ENCODE assay signal across 9 mouse cellular contexts in the genomic region with DNA sequence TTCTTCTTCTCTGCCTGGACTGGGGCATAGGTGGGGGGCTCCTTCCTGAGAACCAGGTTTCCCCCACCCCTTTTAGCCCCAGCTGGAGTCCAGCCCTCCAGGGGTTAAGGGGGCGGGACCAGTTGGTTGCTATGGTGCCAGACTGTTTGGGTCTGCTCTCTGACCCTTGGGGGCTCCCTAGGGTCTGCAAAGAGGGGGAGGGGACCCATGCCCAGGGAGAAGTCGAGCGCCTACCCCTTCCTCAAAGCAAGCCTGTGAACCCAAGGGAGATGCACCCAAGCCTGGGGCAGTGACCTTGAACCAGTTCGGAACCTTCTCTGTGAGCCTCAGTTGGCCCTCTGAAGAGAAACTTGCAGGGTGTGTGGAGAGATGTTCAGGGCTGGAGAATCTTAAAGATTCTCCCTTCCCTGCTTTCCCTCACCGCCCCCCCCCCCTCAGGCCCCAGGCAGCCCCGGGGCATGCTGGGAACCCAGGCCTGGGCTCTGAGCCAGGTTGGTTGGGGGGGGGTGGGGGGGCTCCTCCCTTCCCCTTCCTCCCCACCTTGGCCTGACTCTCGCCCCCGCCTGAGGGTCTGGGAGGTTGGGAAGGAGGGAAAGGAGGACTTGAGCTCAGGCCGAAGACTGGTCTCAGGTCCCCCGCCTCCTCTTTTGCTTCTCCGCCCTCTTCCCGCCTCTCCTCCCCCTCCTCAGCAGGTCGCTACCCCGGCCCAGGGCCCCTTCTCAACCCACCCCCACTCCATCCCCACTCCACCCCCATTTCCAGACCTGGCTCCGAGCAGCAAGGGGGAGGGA. TPM values are rescaled to one million over a fixed set of nuclear protein-coding genes. Genes with fewer than 3 reads are reported as not detected.
DNase-seq lines count a peak whose midpoint lies in the region; ATAC-seq and TF ChIP-seq lines count a peak whose summit lies in the region.
"Had no signal": no experiment of that assay in that cellular context is flagged by ENCODE, and none has a peak within 500 bp of the region (broad histone marks: within the 10 kb centered on the region; RNA-seq: fewer than 3 reads in every experiment).

No protein-coding gene starts in this region.

- TF ChIP-seq EP300 in MEL (IDR thresholded peaks at IDR 0.05; ENCODE audit: low read depth in 1 of 2, low read length in 2 of 2) = no peak; a peak in 1 of 4 replicates

- no peak for TF ChIP-seq RAD21 in MEL (IDR thresholded peaks at IDR 0.05; ENCODE audit: low read depth, low read length)

- peak overlapping the region; percentile 64 for H3K9ac ChIP-seq in MEL (ENCODE audit: control insufficient read depth, low read depth, low read length, poor library complexity, severe bottlenecking)
- H3K9ac ChIP-seq in heart, embryonic 16.5 days (ENCODE audit: low read length) = peak overlapping the region; percentile 95

- no peaks in the 10 kb centered on the region; the same call in 1 of the 2 replicates for H3K79me2 ChIP-seq in MEL (ENCODE audit: control insufficient read depth, insufficient read depth, low read length, poor library complexity)

- H3K4me3 ChIP-seq in MEL (ENCODE audit: control insufficient read depth in 1 of 2, insufficient read depth in 1 of 2, low read depth in 2 of 2, low read length in 2 of 2) = peak overlapping the region; percentile 66 to 96
- peak overlapping the region; percentile 88 for H3K4me3 ChIP-seq in heart, embryonic 16.5 days (ENCODE audit: low read length)

- H3K4me1 ChIP-seq in MEL (ENCODE audit: control insufficient read depth in 1 of 2, insufficient read depth in 2 of 2, low read length in 2 of 2) = peaks cover 2 to 16% of the 10 kb centered on the region in 2 experiments; a peak in 3 of 4 replicates
- H3K4me1 ChIP-seq in heart, embryonic 16.5 days (ENCODE audit: control insufficient read depth, insufficient read depth, low read length) = peaks cover 27% of the 10 kb centered on the region

- H3K9me3 ChIP-seq in MEL (replicated peaks; ENCODE audit: insufficient read depth, low read length) = no peaks in the 10 kb centered on the region
- no peaks in the 10 kb centered on the region for H3K9me3 ChIP-seq in heart, embryonic 16.5 days (replicated peaks; ENCODE audit: control insufficient read depth, low read length)

- 0 out of 2 replicates have a peak, but pooled peaks have one; percentile 41 for ATAC-seq in erythroid progenitor cell, adult 5-6 weeks (replicated peaks; ENCODE audit: low FRiP score, poor library complexity, severe bottlenecking)
- ATAC-seq in heart, embryonic 16.5 days (replicated peaks; ENCODE audit: extremely low read depth, insufficient read depth, low FRiP score) = peak; percentile 42
- no peak for ATAC-seq in megakaryocyte-erythroid progenitor cell, adult 5-6 weeks (replicated peaks; ENCODE audit: low FRiP score, low TSS enrichment, poor library complexity, severe bottlenecking)

- WGBS in heart, embryonic 16.5 days = 3% methylated on average over 6 of the region's 15 CpGs

- TF ChIP-seq CTCF in MEL (IDR thresholded peaks at IDR 0.05 in 2 of 3, conservative IDR thresholded peaks at IDR 0.05 in 1 of 3; ENCODE audit: control insufficient read depth in 1 of 3, insufficient read depth in 1 of 3, low read depth in 2 of 3, low read length in 3 of 3, poor library complexity in 1 of 3, severe bottlenecking in 1 of 3) = no peak

- TF ChIP-seq POLR2A in MEL (IDR thresholded peaks at IDR 0.05; ENCODE audit: control insufficient read depth in 1 of 2, insufficient read depth in 1 of 2, low read depth in 1 of 2, low read length in 2 of 2, poor library complexity in 1 of 2) = no peak; a peak in 1 of 4 replicates

- H3K4me2 ChIP-seq in heart, embryonic 16.5 days (ENCODE audit: low read depth, low read length) = peak overlapping the region; percentile 82

- peak overlapping the region; percentile 83 for H3K27ac ChIP-seq in MEL (ENCODE audit: control insufficient read depth, low read depth, low read length)
- peak overlapping the region; percentile 99 for H3K27ac ChIP-seq in heart, embryonic 16.5 days (ENCODE audit: low read length)

- peaks cover 0 to 9% of the 10 kb centered on the region in 2 experiments; a peak in 2 of 4 replicates for H3K36me3 ChIP-seq in MEL (ENCODE audit: control insufficient read depth in 1 of 2, insufficient read depth in 2 of 2, low read length in 2 of 2)
- peaks cover 7% of the 10 kb centered on the region; the same call in 1 of the 2 replicates for H3K36me3 ChIP-seq in heart, embryonic 16.5 days (ENCODE audit: control insufficient read depth, insufficient read depth)

- DNase-seq in MEL (ENCODE audit: low read depth, low spot score) = peak; percentile 46
- peak; percentile 59 to 63 for DNase-seq in adrenal gland, postnatal 36 days
- DNase-seq in kidney, postnatal 14 days = peak; percentile 69
- DNase-seq in lung, postnatal 10 days = peak; percentile 67
- peak; percentile 29 to 37 for DNase-seq in right cerebral cortex, adult 2 months (ENCODE audit: low spot score in 2 of 2)

- no peaks in the 10 kb centered on the region for H3K27me3 ChIP-seq in MEL (ENCODE audit: control insufficient read depth in 1 of 2, insufficient read depth in 2 of 2, low read length in 2 of 2)
- no peaks in the 10 kb centered on the region for H3K27me3 ChIP-seq in heart, embryonic 16.5 days (ENCODE audit: control insufficient read depth, insufficient read depth, low read length)

TF ChIP-seq in MEL, 35 proteins besides CTCF, POLR2A, EP300 and RAD21:
- TF ChIP-seq RCOR1 (IDR thresholded peaks at IDR 0.05; ENCODE audit: low read depth, low read length) (0 out of 2 replicates have a peak, but pooled peaks have one; percentile 21), MAZ (IDR thresholded peaks at IDR 0.05; ENCODE audit: low read depth, low read length) (peak; percentile 92), NRF1 (IDR thresholded peaks at IDR 0.05; ENCODE audit: insufficient read depth, low read depth, low read length, poor library complexity, severe bottlenecking) (no peak), NELFE (IDR thresholded peaks at IDR 0.05; ENCODE audit: low read depth, low read length) (0 out of 2 replicates have a peak, but pooled peaks have one; percentile 34)
TF ChIP-seq in MEL: peak in this region for 3.

RNA-seq across cellular contexts. Expression of a gene that starts 1.4 kb away (rescaled TPM):
- total RNA-seq in MEL (2012; rRNA removed) = 1.0 and 1.6 TPM in 2 replicates
- polyA plus RNA-seq in MEL (2012; ENCODE audit: insufficient read depth in 1 of 2, insufficient read length in 2 of 2, low read depth in 1 of 2, low replicate concordance in 2 of 2, missing spikeins in 1 of 2) = 1 to 10 TPM in 1 of 2 experiments, not detected in 1; 6.4 TPM
- total RNA-seq in adrenal gland, postnatal 36 days (2021) = 10 to 100 TPM; 38.7 to 53.8 TPM
- not detected in 2 replicates for total RNA-seq in erythroid progenitor cell, adult 5-6 weeks (2015; ENCODE audit: low replicate concordance)
- not detected in 2 replicates for total RNA-seq in erythroid progenitor cell, adult 5-6 weeks (2017; ENCODE audit: low replicate concordance)
- 17.4 and 23.6 TPM in 2 replicates for polyA plus RNA-seq in heart, embryonic 16.5 days (2015; fragmentation: Nextera tagmentation; extraction: Ambion mirVana)
- total RNA-seq in megakaryocyte-erythroid progenitor cell, adult 5-6 weeks (2014; fragmentation: Nextera tagmentation) = 2.9 and 4.6 TPM in 2 replicates
- 0.69 TPM in 1 of 2 replicates, not detected in the other for total RNA-seq in megakaryocyte-erythroid progenitor cell, adult 5-6 weeks (2017)

RNA-seq across cellular contexts. Expression of a gene that starts 26.6 kb away (rescaled TPM):
- not detected in 2 replicates for total RNA-seq in MEL (2012; rRNA removed)
- polyA plus RNA-seq in MEL (2012; ENCODE audit: insufficient read depth in 1 of 2, insufficient read length in 2 of 2, low read depth in 1 of 2, low replicate concordance in 2 of 2, missing spikeins in 1 of 2) = under 1 TPM in 1 of 2 experiments, not detected in 1; 0.13 TPM
- total RNA-seq in adrenal gland, postnatal 36 days (2021) = under 1 TPM; 0.13 to 0.26 TPM
- total RNA-seq in erythroid progenitor cell, adult 5-6 weeks (2015; ENCODE audit: low replicate concordance) = not detected in 2 replicates
- not detected in 2 replicates for total RNA-seq in erythroid progenitor cell, adult 5-6 weeks (2017; ENCODE audit: low replicate concordance)
- 0.98 and 1.2 TPM in 2 replicates for polyA plus RNA-seq in heart, embryonic 16.5 days (2015; fragmentation: Nextera tagmentation; extraction: Ambion mirVana)
- not detected in 2 replicates for total RNA-seq in megakaryocyte-erythroid progenitor cell, adult 5-6 weeks (2014; fragmentation: Nextera tagmentation)
- total RNA-seq in megakaryocyte-erythroid progenitor cell, adult 5-6 weeks (2017) = not detected in 2 replicates

RNA-seq across cellular contexts. Expression of a gene that starts 55.4 kb away (rescaled TPM):
- total RNA-seq in MEL (2012; rRNA removed) = not detected in 2 replicates
- polyA plus RNA-seq in MEL (2012; ENCODE audit: insufficient read depth in 1 of 2, insufficient read length in 2 of 2, low read depth in 1 of 2, low replicate concordance in 2 of 2, missing spikeins in 1 of 2) = not detected
- total RNA-seq in adrenal gland, postnatal 36 days (2021) = not detected
- 5.0 and 13.4 TPM in 2 replicates for total RNA-seq in erythroid progenitor cell, adult 5-6 weeks (2015; ENCODE audit: low replicate concordance)
- total RNA-seq in erythroid progenitor cell, adult 5-6 weeks (2017; ENCODE audit: low replicate concordance) = 4.5 and 9.2 TPM in 2 replicates
- polyA plus RNA-seq in heart, embryonic 16.5 days (2015; fragmentation: Nextera tagmentation; extraction: Ambion mirVana) = 0.21 and 0.40 TPM in 2 replicates
- not detected in 2 replicates for total RNA-seq in megakaryocyte-erythroid progenitor cell, adult 5-6 weeks (2014; fragmentation: Nextera tagmentation)
- total RNA-seq in megakaryocyte-erythroid progenitor cell, adult 5-6 weeks (2017) = not detected in 2 replicates
- total RNA-seq: layer of hippocampus, postnatal 25 days had no signal

RNA-seq across cellular contexts. Expression of a gene that starts 59.2 kb away (rescaled TPM):
- not detected in 2 replicates for total RNA-seq in MEL (2012; rRNA removed)
- polyA plus RNA-seq in MEL (2012; ENCODE audit: insufficient read depth in 1 of 2, insufficient read length in 2 of 2, low read depth in 1 of 2, low replicate concordance in 2 of 2, missing spikeins in 1 of 2) = not detected
- not detected for total RNA-seq in adrenal gland, postnatal 36 days (2021)
- 63.3 and 73.2 TPM in 2 replicates for total RNA-seq in erythroid progenitor cell, adult 5-6 weeks (2015; ENCODE audit: low replicate concordance)
- total RNA-seq in erythroid progenitor cell, adult 5-6 weeks (2017; ENCODE audit: low replicate concordance) = 4.9 and 13.5 TPM in 2 replicates
- 0.21 and 0.33 TPM in 2 replicates for polyA plus RNA-seq in heart, embryonic 16.5 days (2015; fragmentation: Nextera tagmentation; extraction: Ambion mirVana)
- total RNA-seq in megakaryocyte-erythroid progenitor cell, adult 5-6 weeks (2014; fragmentation: Nextera tagmentation) = not detected in 2 replicates
- total RNA-seq in megakaryocyte-erythroid progenitor cell, adult 5-6 weeks (2017) = 0.56 and 1.4 TPM in 2 replicates
- total RNA-seq: layer of hippocampus, postnatal 25 days had no signal

RNA-seq across cellular contexts. Expression of a gene that starts 59.3 kb away (rescaled TPM):
- total RNA-seq in MEL (2012; rRNA removed) = not detected in 2 replicates
- not detected for polyA plus RNA-seq in MEL (2012; ENCODE audit: insufficient read depth in 1 of 2, insufficient read length in 2 of 2, low read depth in 1 of 2, low replicate concordance in 2 of 2, missing spikeins in 1 of 2)
- not detected for total RNA-seq in adrenal gland, postnatal 36 days (2021)
- total RNA-seq in erythroid progenitor cell, adult 5-6 weeks (2015; ENCODE audit: low replicate concordance) = not detected in 2 replicates
- not detected in 2 replicates for total RNA-seq in erythroid progenitor cell, adult 5-6 weeks (2017; ENCODE audit: low replicate concordance)
- polyA plus RNA-seq in heart, embryonic 16.5 days (2015; fragmentation: Nextera tagmentation; extraction: Ambion mirVana) = not detected in 2 replicates
- total RNA-seq in megakaryocyte-erythroid progenitor cell, adult 5-6 weeks (2014; fragmentation: Nextera tagmentation) = not detected in 2 replicates
- not detected in 2 replicates for total RNA-seq in megakaryocyte-erythroid progenitor cell, adult 5-6 weeks (2017)
- total RNA-seq: layer of hippocampus, postnatal 25 days had no signal

Comparison
In these comparisons a context has a peak if more than half of its experiments do, and no peak if none do; other contexts are left out.
1. RNA of a gene that starts 1.4 kb away (total RNA-seq): 38.7 to 53.8 TPM in adrenal gland, postnatal 36 days; 0.69 to 4.6 TPM in megakaryocyte-erythroid progenitor cell, adult 5-6 weeks, 1.0 to 1.6 TPM in MEL and not detected in erythroid progenitor cell, adult 5-6 weeks; every median in the first group is over 4 times any median in the second.
2. Peak in every context shown above with its lines, with median percentiles within 50 percentile points of each other: DNase-seq.